ENCODE assay signal across 14 mouse cellular contexts in the genomic region with DNA sequence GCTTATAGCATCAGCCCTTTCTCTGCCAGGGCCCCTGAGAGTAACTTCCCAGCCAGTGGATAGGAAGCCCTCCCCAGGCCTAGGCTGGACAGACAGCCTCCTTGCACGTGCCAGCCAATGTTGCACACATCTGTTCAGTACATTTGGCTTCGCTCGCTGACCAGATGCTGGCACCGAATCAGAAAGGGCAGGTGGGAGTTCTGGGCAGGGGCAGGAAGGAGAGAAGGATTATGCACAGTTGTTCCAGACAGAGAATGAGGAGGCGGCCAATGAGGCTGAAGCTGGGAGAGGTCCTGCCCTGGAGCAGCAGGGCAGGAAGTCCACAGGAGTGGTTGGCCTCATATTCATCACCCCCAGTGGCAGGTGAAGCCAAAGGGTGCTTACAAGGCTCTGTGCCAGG.
DNase-seq lines count a peak whose midpoint lies in the region; ATAC-seq and TF ChIP-seq lines count a peak whose summit lies in the region.
"Had no signal": no experiment of that assay in that cellular context is flagged by ENCODE, and none has a peak within 500 bp of the region (broad histone marks: within the 10 kb centered on the region; RNA-seq: fewer than 3 reads in every experiment).

No protein-coding gene starts in this region.

- intact Hi-C loops in gastrocnemius, adult 2 months (cut with DNase I) = no loop called here

- ATAC-seq in liver, postnatal 0 days = no peak
- ATAC-seq in forebrain, embryonic 16.5 days = peak; percentile 59
- peak; percentile 86 for ATAC-seq in limb, embryonic 14.5 days (ENCODE audit: low FRiP score, low read depth)
- ATAC-seq: lung, postnatal 0 days had no signal

- no peaks in the 10 kb centered on the region for H3K9me3 ChIP-seq in liver, postnatal 0 days (ENCODE audit: low read length)
- no peaks in the 10 kb centered on the region for H3K9me3 ChIP-seq in forebrain, embryonic 16.5 days (ENCODE audit: control insufficient read depth, low read length)
- no peaks in the 10 kb centered on the region for H3K9me3 ChIP-seq in limb, embryonic 14.5 days (ENCODE audit: control insufficient read depth, low read length)
- H3K9me3 ChIP-seq: heart, embryonic 15.5 days; midbrain, embryonic 10.5 days; neural tube, embryonic 12.5 days had no signal

- no peak for TF ChIP-seq EP300 in liver, postnatal 0 days (IDR thresholded peaks at IDR 0.05; ENCODE audit: low read depth)

- peaks cover 19% of the 10 kb centered on the region for H3K4me1 ChIP-seq in liver, postnatal 0 days (ENCODE audit: insufficient read depth)
- H3K4me1 ChIP-seq in forebrain, embryonic 16.5 days (replicated peaks; ENCODE audit: control insufficient read depth, insufficient read depth, low read length) = peaks cover 4% of the 10 kb centered on the region
- H3K4me1 ChIP-seq in limb, embryonic 14.5 days (ENCODE audit: control insufficient read depth, insufficient read depth, low read length) = peaks cover 11% of the 10 kb centered on the region
- H3K4me1 ChIP-seq: midbrain, embryonic 10.5 days had no signal

- no peak overlapping the region for H3K4me3 ChIP-seq in gastrocnemius, adult 2 months
- H3K4me3 ChIP-seq in liver, postnatal 0 days (ENCODE audit: low read depth, low read length) = no peak overlapping the region
- H3K4me3 ChIP-seq in forebrain, embryonic 16.5 days (replicated peaks; ENCODE audit: low read length) = no peak overlapping the region
- no peak overlapping the region for H3K4me3 ChIP-seq in limb, embryonic 14.5 days (replicated peaks; ENCODE audit: low read length)
- H3K4me3 ChIP-seq: heart, embryonic 15.5 days; midbrain, embryonic 10.5 days; neural tube, embryonic 12.5 days had no signal

- peak overlapping the region; percentile 74 for H3K27ac ChIP-seq in gastrocnemius, adult 2 months
- H3K27ac ChIP-seq in liver, postnatal 0 days (ENCODE audit: low read depth) = no peak overlapping the region; the same call in 1 of the 2 replicates
- H3K27ac ChIP-seq in forebrain, embryonic 16.5 days (ENCODE audit: low read length) = no peak overlapping the region
- H3K27ac ChIP-seq in limb, embryonic 14.5 days (replicated peaks; ENCODE audit: low read depth, low read length) = no peak overlapping the region
- H3K27ac ChIP-seq: heart, embryonic 15.5 days; midbrain, embryonic 10.5 days; neural tube, embryonic 12.5 days had no signal

- H3K9ac ChIP-seq in liver, postnatal 0 days (replicated peaks) = no peak overlapping the region
- no peak overlapping the region for H3K9ac ChIP-seq in forebrain, embryonic 16.5 days (replicated peaks; ENCODE audit: low read depth, low read length)
- H3K9ac ChIP-seq in limb, embryonic 14.5 days (ENCODE audit: low read depth, low read length, severe bottlenecking) = no peak overlapping the region
- H3K9ac ChIP-seq: heart, embryonic 15.5 days; neural tube, embryonic 12.5 days had no signal

- WGBS in liver, postnatal 0 days (ENCODE audit: insufficient replicate concordance) = 71% methylated on average over 5 of the region's 5 CpGs
- 63% methylated on average over 5 of the region's 5 CpGs for WGBS in forebrain, embryonic 16.5 days
- WGBS in limb, embryonic 14.5 days = 42% methylated on average over 5 of the region's 5 CpGs

- TF ChIP-seq CTCF in gastrocnemius, adult 2 months (IDR thresholded peaks at IDR 0.05) = no peak
- no peak for TF ChIP-seq CTCF in liver, postnatal 0 days (IDR thresholded peaks at IDR 0.05; ENCODE audit: low read depth)

- H3K36me3 ChIP-seq in liver, postnatal 0 days (replicated peaks; ENCODE audit: insufficient read depth, low read length) = no peaks in the 10 kb centered on the region
- H3K36me3 ChIP-seq in forebrain, embryonic 16.5 days (ENCODE audit: control insufficient read depth, insufficient read depth) = no peaks in the 10 kb centered on the region
- H3K36me3 ChIP-seq in limb, embryonic 14.5 days (ENCODE audit: control insufficient read depth, insufficient read depth, low read length) = no peaks in the 10 kb centered on the region
- H3K36me3 ChIP-seq: heart, embryonic 15.5 days; midbrain, embryonic 10.5 days; neural tube, embryonic 12.5 days had no signal

- no peaks in the 10 kb centered on the region for H3K27me3 ChIP-seq in liver, postnatal 0 days (ENCODE audit: insufficient read depth, low read length)
- H3K27me3 ChIP-seq in forebrain, embryonic 16.5 days (replicated peaks; ENCODE audit: control insufficient read depth, insufficient read depth, low read length) = no peaks in the 10 kb centered on the region
- no peaks in the 10 kb centered on the region for H3K27me3 ChIP-seq in limb, embryonic 14.5 days (ENCODE audit: control insufficient read depth, insufficient read depth, low read length)
- H3K27me3 ChIP-seq: heart, embryonic 15.5 days; neural tube, embryonic 12.5 days had no signal

- peak; percentile 46 for DNase-seq in gastrocnemius, adult 2 months
- no peak for DNase-seq in gastrocnemius, adult 8-10 months (ENCODE audit: low spot score in 2 of 2)
- DNase-seq in liver = peak; percentile 9
- DNase-seq in liver, postnatal 0 days = no peak
- DNase-seq in limb, embryonic 14.5 days (ENCODE audit: low spot score) = peak; percentile 54
- DNase-seq in yolk sac, embryonic 10.5 days (ENCODE audit: low spot score) = no peak
- DNase-seq: kidney, adult 11 months; retina, postnatal 1 day; thymus, postnatal 25 days had no signal

- TF ChIP-seq POLR2A in limb, embryonic 14.5 days (IDR thresholded peaks at IDR 0.05; ENCODE audit: borderline replicate concordance, extremely low read depth, insufficient read depth, insufficient read length) = no peak

- no peak overlapping the region for H3K4me2 ChIP-seq in liver, postnatal 0 days (ENCODE audit: low read depth, low read length)
- H3K4me2 ChIP-seq in forebrain, embryonic 16.5 days (ENCODE audit: low read length) = no peak overlapping the region
- H3K4me2 ChIP-seq in limb, embryonic 14.5 days (replicated peaks; ENCODE audit: low read depth, low read length, severe bottlenecking) = no peak overlapping the region
- H3K4me2 ChIP-seq: heart, embryonic 15.5 days; neural tube, embryonic 12.5 days had no signal

Comparison
In these comparisons a context has a peak if more than half of its experiments do, and no peak if none do; other contexts are left out.
1. DNase-seq: peak in gastrocnemius, adult 2 months (single experiment), liver (single experiment) and limb, embryonic 14.5 days (single experiment); none in gastrocnemius, adult 8-10 months (0 of 2), liver, postnatal 0 days (single experiment) and yolk sac, embryonic 10.5 days (single experiment).